Mouse (Mus musculus): ENCODE results near the gene Efcab11. TPM values are rescaled to one million over a fixed set of nuclear protein-coding genes. Genes with fewer than 3 reads are reported as not detected.

Efcab11 gene
- polyA plus RNA-seq, 1 experiment from 2014 or later, result 4.1 TPM

GRCm38 (mm10) chr12:99644966-99645365, 239.3 kb downstream of the Efcab11 start:
- H3K9me3 ChIP-seq, result peaks cover 7% of the 10 kb centered on the region; the same call in 1 of the 2 replicates
- WGBS, result 90% methylated on average over 37 of the region's 37 CpGs
- ATAC-seq (replicated peaks), result peak; percentile 89
- no peak overlapping the region for H3K27ac ChIP-seq
- H3K4me1 ChIP-seq, result peaks cover 12% of the 10 kb centered on the region
- no peak overlapping the region for H3K4me3 ChIP-seq
- no peak overlapping the region for H3K4me2 ChIP-seq
- no peaks in the 10 kb centered on the region for H3K27me3 ChIP-seq (replicated peaks)
- no peaks in the 10 kb centered on the region for H3K36me3 ChIP-seq (replicated peaks)
- H3K9ac ChIP-seq, result no peak overlapping the region

Other genes starting within 250 kb of the Efcab11 start
- 53.0 and 56.2 TPM in 2 replicates for gene Tdp1, start 78 bp upstream of the Efcab11 start, polyA plus RNA-seq (2015; fragmentation: Nextera tagmentation; extraction: Ambion mirVana)
- 1.1 and 1.4 TPM in 2 replicates for gene Kcnk13, start 80.1 kb upstream of the Efcab11 start, polyA plus RNA-seq (2015; fragmentation: Nextera tagmentation; extraction: Ambion mirVana)
- 261 and 267 TPM in 2 replicates for gene Psmc1, start 225.7 kb upstream of the Efcab11 start, polyA plus RNA-seq (2015; fragmentation: Nextera tagmentation; extraction: Ambion mirVana)